Mouse (Mus musculus): ENCODE data around the gene Map3k5. TPM values are rescaled to one million over a fixed set of nuclear protein-coding genes. Genes with fewer than 3 reads are reported as not detected.

The Map3k5 gene
- 2.2 and 4.0 TPM in 2 replicates for polyA plus RNA-seq (2014; fragmentation: Nextera tagmentation; extraction: Ambion mirVana)

DNA sequence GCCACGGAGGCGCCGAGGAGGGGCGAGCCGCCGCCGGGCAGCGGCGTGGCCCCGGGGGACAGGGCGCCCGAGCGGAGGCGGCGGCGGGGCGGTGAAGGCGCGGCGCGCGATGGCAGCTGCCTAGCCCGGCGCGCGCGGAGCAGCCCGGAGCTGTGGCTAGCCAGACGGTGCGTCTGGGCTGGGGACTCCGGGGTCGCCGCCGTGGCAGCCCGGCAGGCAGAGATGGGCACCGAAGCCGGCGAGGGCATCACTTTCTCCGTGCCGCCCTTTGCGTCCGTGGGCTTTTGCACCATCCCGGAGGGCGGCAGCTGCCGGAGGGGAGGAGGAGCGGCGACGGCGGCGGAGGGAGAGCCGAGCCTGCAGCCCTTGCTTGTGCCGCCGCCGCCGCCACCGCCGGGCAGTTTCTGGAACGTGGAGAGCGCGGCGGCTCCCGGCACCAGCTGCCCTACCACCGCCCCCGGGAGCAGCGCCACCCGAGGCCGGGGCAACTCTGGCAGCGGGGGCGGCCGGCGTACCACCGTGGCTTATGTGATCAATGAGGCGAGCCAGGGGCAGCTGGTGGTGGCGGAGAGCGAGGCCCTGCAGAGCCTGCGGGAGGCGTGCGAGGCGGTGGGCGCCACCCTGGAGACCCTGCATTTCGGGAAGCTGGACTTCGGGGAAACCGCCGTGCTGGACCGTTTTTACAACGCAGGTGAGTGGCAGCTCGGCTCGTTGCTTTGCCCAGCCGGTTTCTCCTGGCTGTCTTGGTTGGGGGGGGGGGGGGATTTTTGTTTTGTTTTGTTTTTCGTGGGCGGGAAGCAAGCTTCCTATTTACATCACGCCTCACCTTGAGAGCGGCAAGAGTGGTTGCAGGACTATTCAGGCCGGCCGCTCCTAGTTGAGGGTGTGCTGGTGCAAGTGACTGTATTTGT is at the start of gene Map3k5:
Gene Map3k5, plus strand, starts transcription at position 89 of the 911 bp plus-strand sequence.
- H3K27me3 ChIP-seq (ENCODE audit: control insufficient read depth, insufficient read depth, low read length) = 0 out of 2 replicates have a peak, but pooled peaks cover 5% of the 10 kb centered on the region
- peak within 1 kb of the TSS; percentile 94 for H3K4me2 ChIP-seq (replicated peaks; ENCODE audit: low read depth, low read length)
- ATAC-seq (ENCODE audit: low FRiP score, low TSS enrichment) = peak; percentile 80
- WGBS = under 1% methylated on average over 54 of the region's 95 CpGs
- H3K36me3 ChIP-seq (ENCODE audit: control insufficient read depth, insufficient read depth, low read length) = no peaks in the 10 kb centered on the region
- no peaks in the 10 kb centered on the region for H3K9me3 ChIP-seq (ENCODE audit: control insufficient read depth, low read length)
- peak within 1 kb of the TSS; percentile 71 for H3K27ac ChIP-seq (ENCODE audit: low read depth, low read length)
- peak within 1 kb of the TSS; percentile 84 for H3K9ac ChIP-seq (ENCODE audit: low read depth, low read length)
- peak within 1 kb of the TSS; percentile 70 for H3K4me3 ChIP-seq (ENCODE audit: low read length)
- peaks cover 18% of the 10 kb centered on the region; the same call in 1 of the 2 replicates for H3K4me1 ChIP-seq (ENCODE audit: control insufficient read depth, insufficient read depth, low read length)

GRCm38 (mm10) chr10:19886249-19886648 is 48.0 kb upstream of the Map3k5 start:
- ATAC-seq (ENCODE audit: low FRiP score, low TSS enrichment) = no peak
- 95% methylated on average over 3 of the region's 3 CpGs for WGBS
- no peaks in the 10 kb centered on the region for H3K27me3 ChIP-seq (ENCODE audit: control insufficient read depth, insufficient read depth, low read length)
- peaks cover 3% of the 10 kb centered on the region; the same call in 1 of the 2 replicates for H3K36me3 ChIP-seq (ENCODE audit: control insufficient read depth, insufficient read depth, low read length)
- H3K4me3 ChIP-seq (ENCODE audit: low read length) = no peak overlapping the region
- no peak overlapping the region for H3K9ac ChIP-seq (ENCODE audit: low read depth, low read length)
- no peaks in the 10 kb centered on the region for H3K9me3 ChIP-seq (ENCODE audit: control insufficient read depth, low read length)
- no peaks in the 10 kb centered on the region for H3K4me1 ChIP-seq (ENCODE audit: control insufficient read depth, insufficient read depth, low read length)
- H3K4me2 ChIP-seq (replicated peaks; ENCODE audit: low read depth, low read length) = no peak overlapping the region
- no peak overlapping the region for H3K27ac ChIP-seq (ENCODE audit: low read depth, low read length)

DNA sequence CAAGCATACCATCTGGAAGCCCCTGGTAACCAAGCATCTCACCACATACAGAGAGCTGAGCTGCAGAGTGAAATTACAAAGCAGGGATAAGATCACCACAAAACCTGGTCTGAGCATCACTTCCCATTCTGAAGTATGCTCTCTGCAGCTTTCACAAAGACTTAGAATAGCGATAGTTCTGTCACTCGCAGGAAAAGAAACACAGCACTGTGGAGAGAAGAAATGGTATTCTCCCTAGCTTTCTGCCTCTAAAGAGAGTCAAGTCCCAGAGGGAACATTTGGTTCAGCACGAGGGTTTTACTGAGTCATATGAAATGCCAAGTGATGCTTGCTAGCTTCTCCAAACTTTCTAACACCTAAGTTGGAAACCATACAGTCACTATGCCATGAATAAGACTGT is 44.4 kb upstream of the Map3k5 start:
- no peak overlapping the region for H3K4me3 ChIP-seq (ENCODE audit: low read length)
- no peak overlapping the region for H3K4me2 ChIP-seq (replicated peaks; ENCODE audit: low read depth, low read length)
- no peaks in the 10 kb centered on the region for H3K4me1 ChIP-seq (ENCODE audit: control insufficient read depth, insufficient read depth, low read length)
- 82% methylated on average over 3 of the region's 3 CpGs for WGBS
- no peak overlapping the region for H3K9ac ChIP-seq (ENCODE audit: low read depth, low read length)
- H3K27ac ChIP-seq (ENCODE audit: low read depth, low read length) = no peak overlapping the region
- H3K36me3 ChIP-seq (ENCODE audit: control insufficient read depth, insufficient read depth, low read length) = peaks cover 5% of the 10 kb centered on the region; the same call in 1 of the 2 replicates
- no peak for ATAC-seq (ENCODE audit: low FRiP score, low TSS enrichment)
- no peaks in the 10 kb centered on the region for H3K27me3 ChIP-seq (ENCODE audit: control insufficient read depth, insufficient read depth, low read length)
- no peaks in the 10 kb centered on the region for H3K9me3 ChIP-seq (ENCODE audit: control insufficient read depth, low read length)

GRCm38 (mm10) chr10:19891686-19892085 is 42.6 kb upstream of the Map3k5 start:
- peaks cover 6% of the 10 kb centered on the region; the same call in 1 of the 2 replicates for H3K36me3 ChIP-seq (ENCODE audit: control insufficient read depth, insufficient read depth, low read length)
- H3K9ac ChIP-seq (ENCODE audit: low read depth, low read length) = no peak overlapping the region
- no peak overlapping the region for H3K4me2 ChIP-seq (replicated peaks; ENCODE audit: low read depth, low read length)
- H3K4me3 ChIP-seq (ENCODE audit: low read length) = no peak overlapping the region
- no peaks in the 10 kb centered on the region for H3K9me3 ChIP-seq (ENCODE audit: control insufficient read depth, low read length)
- H3K4me1 ChIP-seq (ENCODE audit: control insufficient read depth, insufficient read depth, low read length) = no peaks in the 10 kb centered on the region
- 72% methylated on average over 3 of the region's 3 CpGs for WGBS
- H3K27ac ChIP-seq (ENCODE audit: low read depth, low read length) = no peak overlapping the region
- no peaks in the 10 kb centered on the region for H3K27me3 ChIP-seq (ENCODE audit: control insufficient read depth, insufficient read depth, low read length)
- ATAC-seq (ENCODE audit: low FRiP score, low TSS enrichment) = no peak

GRCm38 (mm10) chr10:19893146-19893545 is 41.1 kb upstream of the Map3k5 start:
- ATAC-seq (ENCODE audit: low FRiP score, low TSS enrichment) = no peak
- Histone ChIP-seq H3K4me2 (replicated peaks; ENCODE audit: low read depth, low read length) (no peak overlapping the region), H3K4me1 (ENCODE audit: control insufficient read depth, insufficient read depth, low read length) (no peaks in the 10 kb centered on the region), H3K9me3 (ENCODE audit: control insufficient read depth, low read length) (no peaks in the 10 kb centered on the region), H3K27me3 (ENCODE audit: control insufficient read depth, insufficient read depth, low read length) (no peaks in the 10 kb centered on the region), H3K4me3 (ENCODE audit: low read length) (no peak overlapping the region), H3K36me3 (ENCODE audit: control insufficient read depth, insufficient read depth, low read length) (peaks cover 6% of the 10 kb centered on the region), H3K9ac (ENCODE audit: low read depth, low read length) (no peak overlapping the region), H3K27ac (ENCODE audit: low read depth, low read length) (no peak overlapping the region)
- 73% methylated on average over 6 of the region's 6 CpGs for WGBS

GRCm38 (mm10) chr10:19893976-19894375 is 40.3 kb upstream of the Map3k5 start:
- Histone ChIP-seq H3K4me2 (replicated peaks; ENCODE audit: low read depth, low read length) (no peak overlapping the region), H3K36me3 (ENCODE audit: control insufficient read depth, insufficient read depth, low read length) (peaks cover 9% of the 10 kb centered on the region), H3K4me1 (ENCODE audit: control insufficient read depth, insufficient read depth, low read length) (no peaks in the 10 kb centered on the region), H3K9me3 (ENCODE audit: control insufficient read depth, low read length) (no peaks in the 10 kb centered on the region), H3K27me3 (ENCODE audit: control insufficient read depth, insufficient read depth, low read length) (no peaks in the 10 kb centered on the region), H3K27ac (ENCODE audit: low read depth, low read length) (no peak overlapping the region), H3K4me3 (ENCODE audit: low read length) (no peak overlapping the region), H3K9ac (ENCODE audit: low read depth, low read length) (no peak overlapping the region)
- no peak for ATAC-seq (ENCODE audit: low FRiP score, low TSS enrichment)
- 18% methylated on average over 4 of the region's 4 CpGs for WGBS

- WGBS = 51% methylated on average over 2 of the region's 2 CpGs
- Histone ChIP-seq H3K27me3 (ENCODE audit: control insufficient read depth, insufficient read depth, low read length) (no peaks in the 10 kb centered on the region), H3K27ac (ENCODE audit: low read depth, low read length) (no peak overlapping the region), H3K36me3 (ENCODE audit: control insufficient read depth, insufficient read depth, low read length) (peaks cover 9% of the 10 kb centered on the region), H3K9me3 (ENCODE audit: control insufficient read depth, low read length) (no peaks in the 10 kb centered on the region), H3K4me3 (ENCODE audit: low read length) (no peak overlapping the region), H3K4me1 (ENCODE audit: control insufficient read depth, insufficient read depth, low read length) (no peaks in the 10 kb centered on the region), H3K9ac (ENCODE audit: low read depth, low read length) (no peak overlapping the region), H3K4me2 (replicated peaks; ENCODE audit: low read depth, low read length) (no peak overlapping the region)
- ATAC-seq (ENCODE audit: low FRiP score, low TSS enrichment) = no peak
Measured at GRCm38 (mm10) chr10:19900191-19900590, 34.1 kb upstream of the Map3k5 start.

DNA sequence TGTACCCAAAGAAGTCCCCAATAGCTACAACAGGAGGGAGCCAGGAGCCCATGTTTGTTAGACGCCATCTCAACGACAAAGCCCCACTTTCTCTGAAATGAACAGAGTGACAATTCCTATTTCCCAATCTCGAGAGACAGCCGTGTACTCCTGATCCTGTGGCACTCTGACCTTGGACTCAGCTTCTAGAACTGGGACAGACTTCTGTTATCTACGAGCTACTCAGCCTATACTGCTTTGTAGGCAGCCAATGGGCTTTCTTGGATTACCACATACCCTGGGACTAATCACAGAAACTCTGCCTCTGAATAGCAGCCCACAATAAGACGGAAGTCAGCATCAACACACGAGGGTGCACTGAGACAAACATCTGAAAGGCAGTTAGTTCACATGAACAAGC is 32.3 kb upstream of the Map3k5 start:
- no peaks in the 10 kb centered on the region for H3K27me3 ChIP-seq (ENCODE audit: control insufficient read depth, insufficient read depth, low read length)
- H3K9ac ChIP-seq (ENCODE audit: low read depth, low read length) = no peak overlapping the region
- ATAC-seq (ENCODE audit: low FRiP score, low TSS enrichment) = no peak
- H3K4me2 ChIP-seq (replicated peaks; ENCODE audit: low read depth, low read length) = no peak overlapping the region
- no peak overlapping the region for H3K4me3 ChIP-seq (ENCODE audit: low read length)
- WGBS = 83% methylated on average over 7 of the region's 7 CpGs
- H3K9me3 ChIP-seq (ENCODE audit: control insufficient read depth, low read length) = no peaks in the 10 kb centered on the region
- H3K27ac ChIP-seq (ENCODE audit: low read depth, low read length) = no peak overlapping the region
- H3K36me3 ChIP-seq (ENCODE audit: control insufficient read depth, insufficient read depth, low read length) = peaks cover 7% of the 10 kb centered on the region
- no peaks in the 10 kb centered on the region for H3K4me1 ChIP-seq (ENCODE audit: control insufficient read depth, insufficient read depth, low read length)

Measured in kidney, embryonic 14.5 days (tissue).